Mouse (Mus musculus) lung, postnatal 36 days (tissue): ENCODE results near the gene Slc2a12.

Experiments
- DNase-seq: peaks from one replicate; pipeline ENCODE4 v3.0.0; 2022; ENCODE audit warnings: mixed read lengths

The Slc2a12 gene

GRCm38 (mm10) chr10:22644853-22645491, at the start of gene Slc2a12:
Gene Slc2a12 (plus strand): TSS chr10:22645011.
- peak; percentile 67 for DNase-seq

DNA sequence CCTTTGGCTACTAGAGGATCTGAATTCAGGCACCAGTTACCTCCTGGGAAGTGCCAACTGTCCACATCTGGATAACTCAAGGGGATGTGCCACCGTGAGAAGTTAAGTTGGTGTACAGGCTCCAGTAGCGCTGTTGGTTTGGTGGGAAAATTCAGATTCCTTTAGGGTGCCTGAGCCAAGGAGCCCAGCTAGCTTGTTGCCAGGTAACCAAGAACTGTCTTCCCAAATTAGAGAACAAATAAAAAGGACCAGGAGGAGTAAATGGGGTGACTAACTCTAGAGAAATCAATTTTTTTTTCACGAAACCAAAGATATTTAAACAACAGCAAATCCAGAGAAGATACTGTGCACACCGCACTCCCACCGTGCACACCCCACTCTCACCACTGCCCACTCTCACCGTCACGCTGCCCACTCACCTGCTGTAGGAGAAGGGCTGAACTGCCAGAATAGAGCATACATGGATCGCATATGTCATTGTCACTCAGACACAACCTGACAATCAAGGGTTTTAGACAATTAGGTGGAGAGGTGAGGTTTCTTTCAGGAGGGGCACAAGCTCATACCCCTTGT, 45.8 kb upstream of the Slc2a12 start:
- no peak for DNase-seq

DNA sequence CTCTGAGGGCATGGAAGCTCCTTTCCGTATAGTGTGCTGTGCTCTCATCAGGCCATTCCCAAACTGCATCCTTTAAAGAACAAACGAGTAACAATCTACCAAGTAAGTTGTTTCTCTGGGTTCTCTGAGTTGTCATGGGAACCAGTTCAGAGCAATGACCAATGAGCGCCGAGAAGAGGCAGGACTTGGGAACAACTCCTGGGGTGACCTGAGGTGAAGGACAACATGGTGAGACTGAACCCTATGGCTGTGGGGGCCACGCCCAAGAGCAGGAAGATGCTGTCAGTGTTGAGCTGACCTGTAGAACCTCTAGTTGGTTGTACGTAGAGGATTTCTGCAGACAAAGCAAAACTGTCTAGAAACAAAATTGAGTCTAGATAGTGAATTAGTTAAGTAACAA, 43.8 kb upstream of the Slc2a12 start:
- no peak for DNase-seq

DNA sequence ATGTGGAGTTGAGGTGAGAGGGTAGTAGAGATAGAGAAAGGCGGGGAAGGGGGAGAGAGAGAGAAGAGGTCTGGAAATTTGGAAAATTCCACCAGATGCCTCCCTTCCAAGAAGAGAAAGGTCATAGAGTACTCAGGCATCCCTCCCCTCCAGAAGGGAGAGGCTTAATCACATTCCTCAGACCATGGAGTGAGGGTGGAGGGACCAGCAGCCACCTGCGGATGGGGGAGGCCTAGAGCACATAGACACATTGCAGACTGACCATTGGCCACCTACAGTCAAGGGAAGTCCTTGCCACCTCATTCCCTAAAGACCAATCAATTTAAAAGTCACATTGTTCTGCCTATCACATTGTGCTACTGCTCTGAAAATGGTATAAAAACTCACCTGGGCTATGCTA, 40.0 kb upstream of the Slc2a12 start:
- no peak for DNase-seq

DNA sequence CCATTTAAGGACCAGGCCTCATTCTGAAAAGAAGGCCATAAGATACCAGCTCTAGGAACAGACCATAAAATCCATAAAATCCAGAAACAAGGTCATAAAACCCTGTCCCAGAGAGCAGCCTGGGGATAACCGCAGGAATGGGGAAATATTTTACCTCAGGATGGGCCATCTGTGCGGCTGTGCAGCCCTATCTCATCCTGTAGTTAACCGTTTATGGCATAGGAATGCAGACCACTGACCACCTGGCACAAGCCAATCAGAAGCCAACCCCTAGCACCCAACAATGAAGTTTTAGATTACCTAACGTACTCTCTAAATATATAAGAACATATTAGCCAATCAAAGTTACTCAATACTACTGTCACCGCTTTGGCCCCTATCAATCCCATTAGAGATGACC, 36.5 kb upstream of the Slc2a12 start:
- no peak for DNase-seq

- peak; percentile 5 for DNase-seq
Observed at GRCm38 (mm10) chr10:22608799-22609357, 35.9 kb upstream of the Slc2a12 start.

DNA sequence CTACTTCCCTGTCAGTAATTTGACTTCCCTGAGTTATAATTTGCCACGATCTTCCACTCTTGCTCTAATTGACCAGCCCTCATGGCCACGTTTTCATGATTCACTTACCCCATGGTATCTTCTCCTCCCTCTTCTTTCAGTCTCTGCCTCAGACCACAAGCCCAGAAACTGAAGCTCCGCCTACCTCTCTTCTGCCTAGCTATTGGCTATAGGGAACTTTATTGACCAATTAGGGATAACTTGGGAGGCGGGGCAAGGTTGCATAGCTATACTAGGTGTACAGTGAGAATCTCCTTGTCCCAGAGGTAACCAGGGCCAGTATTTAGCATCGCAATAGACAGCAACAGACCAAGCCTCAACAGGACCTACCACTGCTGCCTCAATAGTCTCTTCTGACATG, 31.5 kb upstream of the Slc2a12 start:
- DNase-seq, result peak; percentile 5

DNA sequence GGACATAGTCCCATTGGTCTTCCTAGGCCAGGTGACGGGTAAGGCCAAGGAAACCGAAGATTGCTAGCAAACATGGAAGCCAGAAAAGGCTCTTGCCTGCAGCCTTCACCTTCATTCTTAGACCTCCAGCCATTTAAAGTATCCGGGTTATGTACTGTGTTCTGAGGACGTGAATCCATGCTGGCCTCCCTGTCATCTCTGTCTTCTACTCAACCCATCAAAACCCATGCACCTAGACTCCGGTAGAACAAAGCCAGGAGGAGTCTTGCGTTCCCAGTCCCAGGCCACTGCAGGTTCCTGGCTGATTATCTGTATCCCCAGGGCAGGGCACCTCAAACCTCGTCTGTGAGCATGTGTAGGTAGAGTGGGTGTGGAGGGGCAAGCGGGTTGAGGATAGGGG, 30.3 kb upstream of the Slc2a12 start:
- no peak for DNase-seq

- no peak for DNase-seq
Observed at GRCm38 (mm10) chr10:22615309-22615708, 29.5 kb upstream of the Slc2a12 start.

DNA sequence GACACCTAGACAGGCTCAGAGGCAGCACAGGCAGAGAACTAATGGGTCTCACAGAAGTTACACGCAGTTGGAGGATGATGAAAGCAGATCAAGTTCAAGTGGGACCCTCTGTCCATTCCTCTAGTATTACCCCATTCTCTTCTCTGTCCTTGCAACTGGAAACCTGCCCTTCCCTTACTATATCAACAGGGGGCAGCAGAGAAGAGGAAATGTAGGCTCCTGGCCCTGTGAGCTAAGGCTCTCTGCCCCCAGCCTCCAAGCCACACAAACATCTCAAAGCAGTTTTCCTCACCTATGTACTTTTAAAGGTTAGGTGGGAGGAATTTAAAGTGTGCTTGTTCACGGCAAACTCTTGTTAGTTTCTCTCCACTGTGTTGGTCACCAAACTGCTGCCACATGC, 26.0 kb upstream of the Slc2a12 start:
- peak; percentile 30 for DNase-seq

GRCm38 (mm10) chr10:22628832-22629231, 16.0 kb upstream of the Slc2a12 start:
- no peak for DNase-seq

DNA sequence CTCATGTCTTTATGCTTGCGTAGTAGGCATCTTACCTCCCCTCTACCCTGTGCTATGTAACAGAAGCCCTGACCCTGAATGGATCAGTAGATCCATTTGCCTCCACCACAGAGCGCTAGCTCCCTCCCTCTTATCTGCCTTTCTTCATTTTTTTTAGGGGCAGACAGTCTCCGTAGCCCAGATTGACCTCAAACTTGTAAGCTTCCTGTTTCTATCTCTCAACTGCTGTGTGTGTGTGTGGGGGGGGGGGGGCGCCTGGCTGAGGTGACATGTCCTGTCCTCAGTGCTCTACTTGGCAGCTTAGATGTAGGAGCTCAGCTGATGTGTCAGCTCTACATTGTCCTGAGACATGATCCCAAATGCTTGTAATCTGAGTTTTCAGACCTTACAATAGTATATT, 13.7 kb upstream of the Slc2a12 start:
- no peak for DNase-seq

DNA sequence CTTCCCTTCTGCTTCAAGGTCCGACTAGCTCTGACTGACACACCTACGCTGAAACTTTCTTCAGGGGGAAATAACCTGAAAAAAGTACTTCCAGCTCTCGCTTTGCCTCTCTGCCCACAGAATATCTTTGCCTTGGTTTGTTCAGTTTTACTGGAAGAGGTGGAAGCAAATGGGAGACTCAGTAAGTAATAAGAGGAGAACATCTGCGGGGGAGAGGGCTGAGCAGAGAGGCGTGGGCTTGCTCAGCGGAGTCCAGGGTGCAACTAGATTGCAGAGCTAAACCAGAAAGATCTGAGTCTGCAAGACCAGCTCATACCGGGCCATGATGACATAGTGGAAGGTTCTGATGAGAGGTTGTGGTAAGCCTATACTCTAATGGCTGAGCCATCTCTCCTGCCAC, 13.3 kb upstream of the Slc2a12 start:
- no peak for DNase-seq

GRCm38 (mm10) chr10:22631956-22632355, 12.9 kb upstream of the Slc2a12 start:
- DNase-seq, result no peak

DNA sequence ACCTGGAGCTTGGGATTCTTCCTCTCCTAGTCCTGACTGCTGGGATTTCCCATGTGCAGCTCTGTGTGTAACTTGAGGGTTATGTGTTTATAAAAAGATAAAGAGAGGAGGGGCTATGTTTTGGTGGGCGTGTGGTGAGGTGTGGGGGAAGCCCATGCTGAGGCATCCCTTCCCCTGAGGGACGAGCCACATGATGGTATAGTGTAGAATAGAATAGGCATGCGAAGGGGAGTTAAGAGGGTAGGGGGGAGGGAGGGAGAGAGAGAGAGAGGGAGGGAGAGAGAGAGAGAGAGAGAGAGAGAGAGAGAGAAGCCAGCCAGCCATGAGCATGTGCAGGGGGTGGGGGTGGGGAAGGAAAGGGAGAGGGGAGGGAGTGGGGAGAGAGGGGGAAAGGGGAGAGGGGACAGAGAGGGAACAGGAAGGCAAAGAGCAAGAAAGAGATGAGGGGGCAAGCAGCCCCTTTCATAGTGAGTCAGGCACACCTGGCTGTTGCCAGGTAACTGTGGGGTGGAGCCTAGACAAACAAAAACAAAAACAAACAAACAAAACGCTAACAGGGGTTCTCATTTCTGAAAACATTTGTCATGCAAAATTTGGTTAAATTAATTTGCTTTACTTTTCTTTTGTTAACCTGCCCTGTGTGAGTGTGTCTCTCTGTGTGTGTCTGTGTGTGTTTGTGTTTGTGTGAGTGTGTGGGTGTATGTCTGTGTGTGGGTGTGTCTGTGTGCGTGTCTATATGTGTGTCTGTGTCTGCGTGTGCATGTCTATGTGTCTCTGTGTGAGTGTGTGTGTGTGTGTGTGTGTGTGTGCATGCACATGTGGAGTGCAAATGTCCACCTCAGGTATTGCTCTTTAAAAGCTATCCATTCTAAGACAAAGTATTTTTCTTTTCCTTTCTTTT, 11.2 kb upstream of the Slc2a12 start:
- DNase-seq, result no peak

- no peak for DNase-seq
Observed at GRCm38 (mm10) chr10:22637241-22637640, 7.6 kb upstream of the Slc2a12 start.

DNA sequence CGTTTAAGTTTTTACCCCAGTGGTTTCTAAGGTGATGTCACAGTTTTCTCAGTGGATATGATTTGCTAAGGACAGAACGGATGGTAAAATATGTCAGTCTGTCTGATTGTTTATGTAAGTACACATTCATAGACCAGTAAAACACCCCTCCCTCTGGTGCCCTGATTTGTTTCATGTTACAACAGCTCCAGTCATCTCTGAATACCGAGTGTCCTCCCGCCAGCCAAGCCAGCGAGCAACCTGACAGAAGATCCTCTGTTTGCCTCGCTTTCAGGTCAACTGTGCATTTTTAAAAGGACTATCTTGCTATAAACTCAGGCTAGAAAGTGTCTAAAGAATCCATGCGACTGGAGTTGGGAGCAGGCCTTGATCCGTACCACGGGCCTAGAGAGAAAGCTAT, 640 bp upstream of the Slc2a12 start:
- DNase-seq, result no peak

DNA sequence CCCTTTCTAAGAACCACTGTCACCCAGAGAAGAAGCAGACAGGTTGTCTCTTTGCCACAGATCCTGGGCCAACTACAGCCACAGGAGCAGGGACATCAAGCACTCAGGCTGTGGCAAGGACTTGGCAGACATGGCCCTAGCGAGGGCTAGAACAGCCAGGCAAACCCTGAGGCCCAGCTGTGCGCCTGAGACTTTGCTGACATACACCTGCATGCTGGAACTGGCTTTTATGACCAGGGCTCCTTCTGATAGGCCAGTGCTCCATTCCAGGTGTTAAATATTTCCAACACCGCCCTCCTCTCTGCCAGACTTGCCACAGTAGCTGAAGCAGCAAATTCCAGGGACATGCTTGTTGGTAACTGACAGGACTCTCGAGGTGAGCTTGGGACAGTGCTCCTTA, 3.9 kb downstream of the Slc2a12 start:
- DNase-seq, result no peak

DNA sequence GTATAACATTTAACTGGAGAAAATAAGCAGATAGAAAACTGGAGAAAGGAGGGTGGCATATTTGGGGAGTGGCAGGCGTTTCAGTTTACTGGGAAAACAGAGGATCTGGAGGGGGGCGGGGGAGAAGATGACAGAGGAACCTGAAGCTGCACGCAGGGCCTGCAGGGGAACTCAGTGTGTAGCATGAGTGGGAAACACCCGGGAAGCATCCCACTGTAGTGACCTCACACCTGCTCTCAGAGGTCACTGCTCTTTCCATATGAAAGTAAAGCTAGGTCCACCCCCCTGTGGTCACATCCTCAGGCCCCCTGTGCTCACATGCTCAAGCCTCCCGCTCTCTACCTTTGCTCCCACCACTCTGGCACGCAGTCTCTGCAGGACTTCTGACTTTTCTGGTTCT, 9.0 kb downstream of the Slc2a12 start:
- no peak for DNase-seq

DNA sequence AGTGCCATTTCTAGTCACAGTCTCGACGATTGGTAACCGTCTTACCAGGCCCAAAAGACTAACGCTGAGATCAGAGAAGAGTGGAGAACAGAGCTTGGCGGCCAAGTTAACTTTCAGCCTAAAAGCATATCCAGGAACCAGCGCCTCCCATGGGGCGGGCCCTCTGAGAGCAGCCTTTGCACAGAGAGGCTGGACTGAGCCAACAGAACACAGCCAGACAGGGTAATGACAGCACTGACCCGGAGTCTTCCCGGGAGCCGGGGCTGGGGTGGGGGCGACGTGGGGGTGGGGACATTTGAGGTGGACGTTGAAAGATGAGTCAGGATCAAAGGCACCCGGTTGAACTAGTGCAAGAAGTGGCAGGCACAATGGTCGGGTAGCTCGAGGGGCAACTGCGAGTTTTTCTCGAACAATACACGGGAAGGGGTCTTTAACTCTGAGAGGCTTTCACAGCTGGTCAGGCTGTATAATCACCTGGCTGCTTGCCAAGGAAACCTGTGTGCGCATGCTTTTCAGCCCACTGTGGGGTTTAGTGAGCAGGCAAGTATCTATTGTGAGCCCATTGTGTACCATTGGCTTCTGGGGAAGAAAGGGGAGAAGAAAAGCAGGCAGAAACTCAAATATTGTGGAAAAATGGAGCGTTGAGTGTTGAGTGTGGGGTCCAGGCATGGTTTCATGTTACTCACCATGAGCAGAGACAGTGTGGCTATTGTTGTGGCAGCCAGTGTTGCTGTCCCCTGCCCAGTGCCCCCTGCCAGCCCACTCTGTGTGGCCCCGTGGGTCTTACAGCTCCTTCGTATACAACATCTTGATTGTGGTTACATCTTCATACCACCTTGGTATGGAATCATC, 13.9 kb downstream of the Slc2a12 start:
- DNase-seq, result peak; percentile 10

GRCm38 (mm10) chr10:22659386-22659725, 14.5 kb downstream of the Slc2a12 start:
- no peak for DNase-seq

DNA sequence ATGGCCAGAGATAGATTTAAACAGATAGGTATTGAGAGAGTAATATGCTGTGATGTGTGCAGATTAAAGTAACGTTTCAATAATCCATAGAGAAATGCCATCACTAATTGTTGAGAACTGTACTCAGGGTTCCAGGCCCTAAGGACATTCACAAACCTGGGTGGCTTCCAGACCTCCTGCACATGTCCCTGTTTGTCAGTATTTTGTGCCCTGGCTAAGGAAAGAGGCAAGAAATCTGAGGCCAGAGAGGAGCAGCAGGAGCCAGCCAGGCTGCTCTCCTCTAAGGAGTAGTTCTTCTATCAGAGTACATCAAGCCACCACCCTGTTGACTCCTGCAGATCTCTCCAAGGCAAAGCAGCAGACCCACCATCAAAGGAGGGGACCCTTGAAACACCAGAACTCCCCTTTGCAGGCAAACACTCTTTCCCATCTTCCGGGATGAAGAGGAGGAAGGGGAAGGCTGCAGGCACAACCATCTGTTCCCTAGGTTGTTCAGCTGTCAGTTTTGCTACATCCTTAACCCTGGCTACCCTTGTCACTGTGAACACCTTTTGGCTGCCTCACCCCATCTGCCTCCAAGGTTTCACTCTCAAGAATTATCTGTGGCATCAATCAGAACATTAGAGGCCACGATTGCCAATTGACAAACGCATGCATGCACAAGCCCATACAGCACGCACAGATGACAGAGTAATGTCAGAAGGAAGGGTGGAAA, 15.6 kb downstream of the Slc2a12 start:
- DNase-seq, result no peak
